Mouse (Mus musculus) cerebellum, adult 8-10 months (tissue): ENCODE data around the gene Rhod.
A peak's percentile ranks its signal among the peaks of the same experiment; 100 is the strongest.
"Not testable (repeated sequence)": the region's sequence is repeated elsewhere in the genome, so short reads cannot be mapped to it uniquely, and the experiment has no call there.

Experiments used
- DNase-seq: peaks from one replicate; pipeline ENCODE4 v3.0.0; 2022

Rhod gene

GRCm38 (mm10) chr19:4439161-4439801 is at the start of gene Rhod:
Gene Rhod, minus strand, starts transcription at chr19:4439432.
- DNase-seq: no peak

GRCm38 (mm10) chr19:4487877-4488276 is 48.6 kb upstream of the Rhod start:
- DNase-seq: no peak

DNA sequence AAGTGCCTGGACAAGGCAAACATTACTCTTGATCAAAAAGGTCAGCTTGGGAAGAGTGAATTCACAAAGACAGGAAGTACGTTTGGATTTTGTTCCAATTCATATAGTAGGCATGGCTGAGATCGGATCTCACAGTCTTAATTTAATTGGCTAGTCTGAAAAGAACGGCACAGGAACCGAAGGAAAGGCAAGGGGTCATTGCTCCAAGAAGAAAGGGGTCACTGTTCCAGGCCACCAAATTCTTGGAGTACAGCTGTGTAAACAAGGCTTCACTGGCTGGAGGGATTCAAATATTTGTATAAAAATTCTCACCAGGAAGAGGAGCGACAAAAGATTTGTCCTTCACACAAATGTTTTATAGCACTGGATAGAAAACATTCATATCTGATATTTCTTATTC is 45.8 kb upstream of the Rhod start:
- no peak for DNase-seq

GRCm38 (mm10) chr19:4482111-4482859 is 43.1 kb upstream of the Rhod start:
- no peak for DNase-seq

DNA sequence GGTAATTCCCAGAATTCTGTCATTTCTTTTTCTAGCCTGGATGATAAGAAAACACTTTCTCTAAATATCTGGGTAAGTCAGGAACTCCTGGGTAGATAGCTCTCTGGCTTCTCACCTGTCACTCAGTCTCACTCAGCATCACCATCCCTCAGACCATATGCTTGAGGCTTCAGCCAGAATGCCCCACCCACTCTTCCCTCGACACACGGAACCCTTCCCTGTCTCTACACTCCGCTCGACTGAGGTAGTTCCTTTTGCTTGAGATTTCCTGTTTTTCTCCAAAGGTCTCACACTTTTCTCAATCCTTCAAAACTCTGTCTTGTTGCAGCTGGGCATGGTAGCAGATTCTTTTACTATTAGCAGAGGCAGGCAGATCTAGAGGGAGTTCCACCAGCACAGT is 42.1 kb upstream of the Rhod start:
- no peak for DNase-seq

GRCm38 (mm10) chr19:4480041-4480440 is 40.8 kb upstream of the Rhod start:
- DNase-seq: peak; percentile 72

DNA sequence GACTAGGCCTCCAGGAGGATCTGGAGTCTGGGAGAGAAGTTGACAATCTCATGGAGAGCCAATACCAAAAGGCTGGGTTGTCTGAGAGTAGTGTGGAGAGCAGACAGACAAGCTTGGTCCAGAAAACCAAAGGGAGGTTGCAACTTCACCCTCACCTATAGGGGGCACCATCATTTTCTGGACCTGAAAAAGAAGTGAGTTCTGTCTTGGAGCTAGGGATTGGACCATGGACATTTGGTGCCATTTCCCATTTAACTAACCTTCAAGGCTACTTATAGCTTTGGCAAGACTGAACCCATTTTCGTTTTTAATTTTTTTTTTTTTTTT is 38.9 kb upstream of the Rhod start:
- DNase-seq: no peak

- peak; percentile 85 for DNase-seq
Measured at GRCm38 (mm10) chr19:4477345-4478189, 38.3 kb upstream of the Rhod start, which contains the start of gene Syt12. Gene Syt12, minus strand, starts transcription at chr19:4477447.

DNA sequence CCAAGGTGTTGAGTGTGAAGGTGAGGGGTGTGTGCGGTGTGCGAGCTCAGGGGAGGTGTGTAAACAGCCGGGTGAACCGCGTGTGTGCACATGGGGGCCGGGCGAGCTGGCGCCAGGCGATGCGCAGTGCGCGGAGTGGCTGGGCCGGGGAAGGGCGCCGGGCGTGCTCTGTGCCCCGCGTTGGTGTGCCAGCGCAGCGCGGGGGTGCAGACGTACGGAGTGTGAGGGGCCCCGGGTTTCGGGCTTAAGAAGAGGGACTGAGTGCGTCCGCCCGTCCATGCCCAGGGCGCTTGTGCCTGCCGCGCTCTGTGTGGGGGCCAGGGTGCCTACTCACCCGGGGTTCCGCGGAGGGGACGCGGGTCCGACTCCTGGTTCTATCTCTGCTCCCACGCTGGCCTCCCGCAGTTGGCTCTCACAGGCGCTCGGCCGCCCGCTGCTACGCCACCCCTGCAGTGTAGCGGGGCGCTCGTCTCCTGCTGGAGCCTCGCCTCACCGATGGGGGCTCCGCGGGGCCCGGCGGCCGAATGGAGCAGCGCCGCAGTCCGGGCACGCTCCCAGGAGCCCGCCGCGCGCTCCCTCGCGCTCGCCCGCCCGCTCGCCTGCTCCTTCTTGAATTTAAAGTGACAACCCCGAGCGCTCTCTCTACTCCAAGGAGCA is 37.5 kb upstream of the Rhod start:
- DNase-seq: peak; percentile 78

- no peak for DNase-seq
Measured at GRCm38 (mm10) chr19:4475224-4475925, 36.1 kb upstream of the Rhod start.

DNA sequence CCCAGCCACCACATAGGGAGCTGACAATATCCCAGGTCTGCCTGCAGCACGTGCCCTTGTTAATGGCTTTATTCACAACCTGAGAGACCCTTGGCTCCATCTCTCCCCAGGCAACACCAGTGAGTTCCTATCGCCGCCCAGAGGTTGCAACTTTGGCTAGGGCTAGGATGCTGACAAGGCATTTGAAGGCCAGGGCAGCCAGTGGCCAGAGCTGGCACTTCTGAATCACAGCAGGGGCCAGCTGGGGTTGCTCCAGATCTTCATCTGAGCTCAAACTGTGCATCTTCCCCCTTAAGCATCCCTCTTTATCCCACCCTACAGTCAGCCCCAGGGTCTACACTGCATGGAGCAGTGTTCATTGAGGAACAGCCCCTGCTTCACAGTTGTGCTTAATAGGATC is 35.5 kb upstream of the Rhod start:
- DNase-seq: no peak

DNA sequence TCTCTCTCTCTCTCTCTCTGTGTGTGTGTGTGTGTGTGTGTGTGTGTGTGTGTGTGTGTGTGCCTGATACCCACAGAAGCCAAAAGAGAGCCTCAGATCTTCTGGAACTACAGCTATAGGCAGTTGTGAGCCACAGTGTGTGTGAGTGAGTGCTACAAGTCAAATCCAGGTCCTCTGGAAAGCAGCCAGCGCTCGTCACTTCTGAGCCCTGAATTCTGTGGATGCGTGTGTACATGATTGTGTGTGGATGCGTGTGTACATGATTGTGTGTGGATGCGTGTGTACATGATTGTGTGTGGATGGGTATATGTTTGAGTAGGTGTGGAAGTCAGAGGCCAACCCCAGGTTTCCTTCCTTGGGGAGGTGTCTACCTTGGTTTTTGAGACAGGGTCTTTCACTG is 34.3 kb upstream of the Rhod start:
- DNase-seq: no peak

DNA sequence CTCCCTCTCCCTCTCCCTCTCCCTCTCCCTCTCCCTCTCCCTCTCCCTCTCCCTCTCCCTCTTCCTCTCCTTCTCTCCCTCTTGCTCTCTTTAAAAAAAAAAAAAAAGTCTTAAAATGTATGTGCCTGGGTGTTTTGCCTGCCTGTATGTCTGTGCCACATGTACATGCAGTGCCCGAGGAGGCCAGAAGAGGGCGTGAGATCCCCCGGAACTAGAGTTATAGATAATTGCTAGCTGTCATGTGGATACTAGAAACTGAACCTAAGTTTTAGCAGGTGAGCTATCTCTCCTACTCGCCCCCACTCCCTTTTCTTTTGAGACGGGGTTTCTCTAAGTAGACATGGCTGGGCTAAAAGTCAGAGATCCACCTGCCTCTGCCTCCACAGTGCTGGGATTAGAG is 29.1 kb upstream of the Rhod start:
- peak; percentile 64 for DNase-seq

DNA sequence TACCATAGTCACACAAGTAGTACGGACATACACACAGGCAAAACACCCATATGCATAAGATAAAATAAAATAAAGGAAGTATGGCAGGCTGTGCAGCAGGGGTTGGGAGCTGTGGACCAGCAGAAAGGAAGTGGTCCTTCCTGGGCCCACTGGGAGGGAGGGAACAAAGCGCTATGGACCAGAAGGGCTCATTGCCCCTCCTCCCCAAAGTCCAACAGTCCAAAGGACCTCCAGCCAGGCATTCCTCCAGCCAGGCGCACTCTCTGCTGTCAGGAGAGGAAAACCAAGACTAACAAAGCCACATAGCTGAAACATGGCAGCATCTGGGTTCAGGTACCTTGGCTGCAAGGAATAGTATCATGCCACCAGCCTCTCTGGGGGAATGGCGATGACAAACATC is 25.4 kb upstream of the Rhod start:
- no peak for DNase-seq

- no peak for DNase-seq
Measured at GRCm38 (mm10) chr19:4461981-4462380, 22.7 kb upstream of the Rhod start.

DNA sequence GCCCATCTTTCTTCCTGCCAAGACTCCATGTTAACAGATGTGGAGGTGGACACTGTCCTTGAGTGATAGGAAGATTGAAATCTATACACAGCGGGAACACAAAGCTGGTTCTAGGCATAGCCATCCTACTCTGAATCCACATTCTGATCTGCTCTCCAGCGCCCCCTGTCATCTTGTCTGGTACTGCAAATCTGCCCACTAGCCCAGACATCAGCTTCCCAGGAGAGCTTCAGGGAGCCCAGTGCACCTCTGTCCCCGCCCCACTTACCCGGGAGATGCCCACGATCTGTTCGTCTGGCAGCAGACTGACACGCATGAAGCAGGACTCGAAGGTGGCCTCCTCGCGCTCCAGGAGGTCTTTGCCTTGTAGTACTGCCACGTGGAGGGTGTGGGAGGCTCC is 17.0 kb upstream of the Rhod start:
- DNase-seq: peak; percentile 75

DNA sequence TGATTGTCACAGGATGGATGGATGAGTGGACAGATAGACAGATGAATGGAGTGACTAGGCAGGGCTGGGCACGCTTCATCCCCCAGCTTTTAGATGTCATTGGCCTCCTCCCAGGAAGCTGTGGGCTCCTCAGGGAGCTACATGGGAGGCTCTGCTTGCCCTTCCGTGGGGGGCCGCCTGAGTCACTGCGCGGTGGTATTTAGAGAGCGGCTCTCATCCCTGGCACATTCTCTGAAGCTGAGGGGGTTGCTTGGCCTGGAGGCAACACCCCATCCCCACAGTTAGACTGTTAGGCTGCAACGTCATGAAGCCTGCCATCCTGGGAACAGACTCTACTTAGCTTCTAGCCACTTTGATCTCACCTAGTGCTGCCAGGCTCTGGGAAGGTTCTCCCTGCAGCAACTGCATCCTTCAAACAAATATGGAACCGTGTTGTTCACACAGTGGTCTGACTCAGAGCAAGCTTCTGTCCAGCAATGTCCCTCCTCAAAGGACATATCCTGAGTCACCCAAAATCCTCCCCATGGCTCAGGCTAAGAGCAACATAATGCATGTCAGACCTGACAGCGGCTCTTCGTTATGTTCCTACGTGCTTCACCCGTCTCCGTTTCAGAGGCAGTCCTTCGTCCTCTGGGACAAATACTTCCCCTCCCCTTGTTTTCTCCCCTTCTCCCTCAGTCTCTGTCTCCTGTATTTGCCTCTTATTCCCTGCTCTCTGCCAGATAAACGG is 16.0 kb upstream of the Rhod start:
- DNase-seq: no peak

DNA sequence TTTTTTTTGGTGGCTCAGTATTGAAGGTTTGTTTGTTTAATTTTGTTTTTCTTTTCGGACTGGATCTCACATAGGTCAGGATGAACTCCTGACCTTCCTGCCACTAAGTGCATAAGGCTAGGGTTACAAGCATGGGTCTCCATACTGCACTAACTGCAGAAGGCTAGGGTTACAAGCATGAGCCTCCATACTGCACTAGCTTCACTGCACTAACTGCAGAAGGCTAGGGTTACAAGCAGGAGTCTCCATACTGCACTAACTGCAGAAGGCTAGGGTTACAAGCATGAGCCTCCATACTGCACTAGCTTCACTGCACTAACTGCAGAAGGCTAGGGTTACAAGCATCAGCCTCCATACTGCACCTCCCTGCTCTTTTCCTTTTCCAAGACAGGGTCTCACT is 14.8 kb upstream of the Rhod start:
- DNase-seq: not testable (repeated sequence)

DNA sequence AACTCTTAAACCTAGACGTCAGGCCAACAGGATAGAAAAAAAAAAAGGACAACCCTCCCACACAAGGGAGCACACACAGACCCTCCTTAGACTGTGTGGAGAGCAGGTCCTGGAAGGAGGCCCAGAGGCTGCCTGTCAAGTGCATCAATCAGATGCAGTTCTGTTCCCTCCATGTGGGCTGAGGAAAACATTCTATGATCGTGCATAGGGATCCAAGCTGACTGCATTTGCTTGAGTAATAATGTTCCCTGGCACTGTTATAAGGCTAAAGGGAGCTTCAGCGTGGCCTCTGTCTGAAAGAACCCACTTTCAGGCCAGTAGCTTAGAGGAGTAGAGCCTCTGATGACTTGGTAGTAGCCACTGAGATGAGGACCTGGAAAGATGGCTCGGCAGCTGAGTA is 13.3 kb upstream of the Rhod start:
- DNase-seq: no peak

DNA sequence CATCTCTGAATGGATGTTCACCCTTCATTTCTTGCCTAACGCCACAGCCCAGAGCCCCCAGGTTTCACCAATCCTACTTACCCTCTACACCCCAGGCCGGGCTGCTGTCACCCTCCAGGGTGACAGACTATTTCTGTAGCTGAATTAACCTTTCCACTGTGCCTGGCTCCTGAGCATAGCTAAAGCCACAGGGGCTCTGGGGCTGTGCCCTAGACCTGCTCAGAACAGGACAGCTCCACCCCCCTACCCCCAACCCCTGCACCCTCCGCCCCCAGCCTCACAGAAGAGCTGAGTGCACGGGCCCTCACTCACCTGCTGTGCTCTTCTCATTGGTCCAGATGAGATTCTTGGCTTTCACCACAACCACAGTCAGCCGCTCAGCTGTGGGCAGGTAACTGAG is 12.7 kb upstream of the Rhod start:
- no peak for DNase-seq

- DNase-seq: no peak
Measured at GRCm38 (mm10) chr19:4451098-4451497, 11.9 kb upstream of the Rhod start.

DNA sequence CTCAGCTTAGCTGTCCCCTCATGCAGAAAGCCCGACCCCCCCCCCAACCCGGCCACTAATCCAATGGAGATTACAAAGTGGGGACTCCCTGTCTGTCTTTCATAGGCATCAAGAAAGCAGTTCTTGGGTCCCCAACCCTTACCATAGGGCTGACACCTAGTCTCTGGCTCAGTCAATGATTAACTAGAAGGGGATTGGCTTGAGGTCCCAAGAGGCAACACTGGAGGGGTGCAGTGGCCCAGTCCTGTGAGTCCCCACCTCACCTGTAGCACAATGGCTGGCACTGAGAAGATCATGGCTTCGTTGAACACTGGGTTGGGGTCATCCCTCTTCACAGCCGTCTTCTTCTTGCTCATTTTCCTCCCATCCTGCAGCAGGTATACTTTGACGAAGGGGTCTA is 11.4 kb upstream of the Rhod start:
- no peak for DNase-seq
